Mouse (Mus musculus): Measurements from ENCODE around the gene Dgkd. TPM values are rescaled to one million over a fixed set of nuclear protein-coding genes. Genes with fewer than 3 reads are reported as not detected.

Gene Dgkd
- polyA plus RNA-seq, 2 experiments = 8.0 to 8.1 TPM

DNA sequence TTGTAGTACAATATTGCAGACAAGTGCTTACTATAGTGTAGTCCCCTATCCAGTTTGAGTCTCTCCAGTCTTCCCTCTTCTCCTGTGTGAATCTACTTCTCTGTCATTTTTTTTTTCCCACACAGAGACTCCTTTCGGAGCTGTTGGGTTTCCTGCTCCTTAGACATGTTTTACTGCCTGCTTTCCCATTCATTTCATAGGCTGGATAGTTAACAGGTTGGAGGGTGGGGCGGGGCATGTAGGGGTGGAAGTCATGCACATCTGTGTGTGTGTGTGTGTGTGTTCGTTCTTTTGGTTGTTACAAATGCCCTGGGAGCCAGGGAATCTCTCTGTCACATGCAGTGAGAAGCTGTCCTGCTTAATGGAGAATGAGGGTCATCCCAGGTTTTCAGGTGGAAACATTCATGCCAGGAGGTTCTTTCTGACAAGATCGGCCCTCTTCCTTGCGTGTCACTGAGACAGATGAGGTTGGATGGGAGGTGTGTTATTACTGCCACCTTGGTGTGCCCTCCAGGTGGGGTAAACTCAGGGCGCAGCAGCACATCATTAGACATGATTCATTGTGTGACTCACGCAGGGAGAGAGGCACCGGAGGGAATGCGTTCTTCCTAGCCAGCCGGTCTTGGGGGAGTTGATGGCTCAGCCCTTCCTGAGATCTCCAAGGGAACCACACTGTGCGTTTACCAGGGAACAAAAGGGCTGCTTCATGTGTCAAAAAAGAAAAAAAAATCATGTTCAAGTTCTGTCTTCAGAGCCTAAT lies 4.7 kb upstream of the Dgkd start:
- Histone ChIP-seq H3K27me3 (ENCODE audit: control insufficient read depth, insufficient read depth, low read length) (no peaks in the 10 kb centered on the region), H3K9me3 (ENCODE audit: control insufficient read depth, low read length) (no peaks in the 10 kb centered on the region), H3K4me2 (ENCODE audit: low read depth) (no peak overlapping the region), H3K9ac (replicated peaks) (no peak overlapping the region; the same call in 1 of the 2 replicates), H3K36me3 (replicated peaks; ENCODE audit: control insufficient read depth, insufficient read depth, low read depth) (no peaks in the 10 kb centered on the region), H3K27ac (no peak overlapping the region), H3K4me1 (replicated peaks; ENCODE audit: control insufficient read depth in 2 of 2, insufficient read depth in 2 of 2, low read length in 1 of 2) (peaks cover 12 to 29% of the 10 kb centered on the region in 2 experiments), H3K4me3 (ENCODE audit: insufficient read depth in 1 of 2, low read depth in 2 of 2, low read length in 2 of 2) (no peak overlapping the region)
- ATAC-seq (ENCODE audit: insufficient read depth) (no peak), DNase-seq (ENCODE audit: low read depth in 3 of 3, low spot score in 3 of 3) (no peak)
- 62% methylated on average over 11 of the region's 11 CpGs for WGBS (ENCODE audit: insufficient replicate concordance)
- TF ChIP-seq CTCF (IDR thresholded peaks at IDR 0.05; ENCODE audit: low read depth) = no peak
- TF ChIP-seq EP300 (IDR thresholded peaks at IDR 0.05; ENCODE audit: low read depth) = no peak

GRCm38 (mm10) chr1:87849278-87849677 lies 3.8 kb upstream of the Dgkd start:
- Histone ChIP-seq H3K27ac (no peak overlapping the region), H3K9me3 (ENCODE audit: control insufficient read depth, low read length) (no peaks in the 10 kb centered on the region), H3K36me3 (replicated peaks; ENCODE audit: control insufficient read depth, insufficient read depth, low read depth) (no peaks in the 10 kb centered on the region), H3K4me2 (ENCODE audit: low read depth) (no peak overlapping the region), H3K27me3 (ENCODE audit: control insufficient read depth, insufficient read depth, low read length) (no peaks in the 10 kb centered on the region), H3K4me1 (replicated peaks; ENCODE audit: control insufficient read depth in 2 of 2, insufficient read depth in 2 of 2, low read length in 1 of 2) (peaks cover 16 to 34% of the 10 kb centered on the region in 2 experiments), H3K9ac (replicated peaks) (no peak overlapping the region), H3K4me3 (ENCODE audit: insufficient read depth in 1 of 2, low read depth in 2 of 2, low read length in 2 of 2) (no peak overlapping the region)
- ATAC-seq (ENCODE audit: insufficient read depth) (no peak), DNase-seq (ENCODE audit: low read depth in 3 of 3, low spot score in 3 of 3) (no peak)
- WGBS (ENCODE audit: insufficient replicate concordance) = 19% methylated on average over 5 of the region's 5 CpGs
- no peak for TF ChIP-seq EP300 (IDR thresholded peaks at IDR 0.05; ENCODE audit: low read depth)
- TF ChIP-seq CTCF (IDR thresholded peaks at IDR 0.05; ENCODE audit: low read depth) = no peak

GRCm38 (mm10) chr1:87851344-87851743 lies 1.7 kb upstream of the Dgkd start:
- H3K9ac ChIP-seq (replicated peaks) = no peak overlapping the region
- DNase-seq (ENCODE audit: low read depth in 3 of 3, low spot score in 3 of 3) (no peak), ATAC-seq (ENCODE audit: insufficient read depth) (no peak)
- 67% methylated on average over 3 of the region's 3 CpGs for WGBS (ENCODE audit: insufficient replicate concordance)
- no peaks in the 10 kb centered on the region for H3K27me3 ChIP-seq (ENCODE audit: control insufficient read depth, insufficient read depth, low read length)
- H3K4me2 ChIP-seq (ENCODE audit: low read depth) = no peak overlapping the region
- no peak overlapping the region for H3K4me3 ChIP-seq (ENCODE audit: insufficient read depth in 1 of 2, low read depth in 2 of 2, low read length in 2 of 2)
- H3K36me3 ChIP-seq (replicated peaks; ENCODE audit: control insufficient read depth, insufficient read depth, low read depth) = no peaks in the 10 kb centered on the region
- no peak for TF ChIP-seq EP300 (IDR thresholded peaks at IDR 0.05; ENCODE audit: low read depth)
- TF ChIP-seq CTCF (IDR thresholded peaks at IDR 0.05; ENCODE audit: low read depth) = no peak
- no peak overlapping the region for H3K27ac ChIP-seq
- peaks cover 23 to 43% of the 10 kb centered on the region in 2 experiments for H3K4me1 ChIP-seq (replicated peaks; ENCODE audit: control insufficient read depth in 2 of 2, insufficient read depth in 2 of 2, low read length in 1 of 2)
- H3K9me3 ChIP-seq (ENCODE audit: control insufficient read depth, low read length) = no peaks in the 10 kb centered on the region

GRCm38 (mm10) chr1:87852081-87852790 lies 851 bp upstream of the Dgkd start:
- H3K4me1 ChIP-seq (replicated peaks; ENCODE audit: control insufficient read depth in 2 of 2, insufficient read depth in 2 of 2, low read length in 1 of 2) = peaks cover 23 to 40% of the 10 kb centered on the region in 2 experiments
- H3K9ac ChIP-seq (replicated peaks) = peak overlapping the region; percentile 7; the same call in 1 of the 2 replicates
- DNase-seq (ENCODE audit: low read depth in 3 of 3, low spot score in 3 of 3) = no peak
- 42% methylated on average over 5 of the region's 5 CpGs for WGBS (ENCODE audit: insufficient replicate concordance)
- peak overlapping the region; percentile 89 for H3K4me2 ChIP-seq (ENCODE audit: low read depth)
- no peak for ATAC-seq (ENCODE audit: insufficient read depth)
- TF ChIP-seq CTCF (IDR thresholded peaks at IDR 0.05; ENCODE audit: low read depth) (no peak), EP300 (IDR thresholded peaks at IDR 0.05; ENCODE audit: low read depth) (no peak)
- no peaks in the 10 kb centered on the region for H3K36me3 ChIP-seq (replicated peaks; ENCODE audit: control insufficient read depth, insufficient read depth, low read depth)
- H3K4me3 ChIP-seq (ENCODE audit: insufficient read depth in 1 of 2, low read depth in 2 of 2, low read length in 2 of 2) = peak overlapping the region in 1 of 2 experiments; percentile 90; a peak in 2 of 4 replicates
- no peaks in the 10 kb centered on the region for H3K9me3 ChIP-seq (ENCODE audit: control insufficient read depth, low read length)
- H3K27ac ChIP-seq = no peak overlapping the region
- no peaks in the 10 kb centered on the region for H3K27me3 ChIP-seq (ENCODE audit: control insufficient read depth, insufficient read depth, low read length)

All from liver, embryonic 14.5 days (tissue).